Mouse (Mus musculus) CD4-positive, CD25-positive, alpha-beta regulatory T cell, adult 9 weeks (primary cell): ENCODE data around the gene Ist1. TPM values are rescaled to one million over a fixed set of nuclear protein-coding genes. Genes with fewer than 3 reads are reported as not detected.

Experiments used
- polyA plus RNA-seq: library from polyadenylated mRNA; unstranded; fragments of 100-300 nt; shearing (Covaris generic); gene quantifications from one replicate; pipeline ENCODE4 v1.2.1, GENCODE M21; 2017

The Ist1 gene
- polyA plus RNA-seq: 163 TPM

DNA sequence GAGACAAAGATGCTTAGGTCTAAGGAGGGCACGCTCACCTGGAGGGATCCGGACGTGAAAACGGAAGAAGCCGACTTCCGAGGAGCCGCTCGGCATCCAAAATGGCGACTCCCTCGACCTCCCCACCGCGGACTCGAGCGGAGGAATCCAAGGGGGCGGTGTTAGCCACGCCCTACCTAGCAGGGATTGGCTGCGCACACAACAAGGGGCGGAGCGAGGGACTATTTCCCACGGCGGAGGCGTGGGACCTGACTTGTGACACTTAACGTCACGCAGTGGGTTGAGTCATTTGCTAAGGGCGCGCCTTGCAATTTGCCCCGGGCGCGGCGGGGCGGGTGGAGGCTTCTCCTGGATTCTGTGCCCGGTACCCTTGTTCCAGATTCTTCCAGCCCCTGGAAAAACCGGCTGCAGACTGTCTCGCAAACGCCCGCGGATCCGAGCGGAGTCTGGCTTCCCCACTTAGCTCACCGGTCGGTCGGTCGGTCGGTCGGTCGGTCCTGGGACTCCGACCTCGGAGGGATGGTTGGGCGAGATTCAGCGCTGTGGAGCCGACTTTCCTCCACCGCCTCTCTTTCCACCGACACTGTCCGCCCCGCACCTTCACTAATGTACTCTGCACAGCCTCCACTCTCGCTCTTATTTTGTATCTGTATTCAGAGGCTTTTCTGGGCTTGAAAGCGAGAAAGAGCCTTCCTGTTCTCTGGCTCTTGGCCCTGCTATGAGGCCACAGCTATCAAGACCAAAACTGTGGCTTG, at the start of gene Ist1:
Gene Ist1, minus strand, starts transcription at position 115 of the 755 bp plus-strand sequence.

DNA sequence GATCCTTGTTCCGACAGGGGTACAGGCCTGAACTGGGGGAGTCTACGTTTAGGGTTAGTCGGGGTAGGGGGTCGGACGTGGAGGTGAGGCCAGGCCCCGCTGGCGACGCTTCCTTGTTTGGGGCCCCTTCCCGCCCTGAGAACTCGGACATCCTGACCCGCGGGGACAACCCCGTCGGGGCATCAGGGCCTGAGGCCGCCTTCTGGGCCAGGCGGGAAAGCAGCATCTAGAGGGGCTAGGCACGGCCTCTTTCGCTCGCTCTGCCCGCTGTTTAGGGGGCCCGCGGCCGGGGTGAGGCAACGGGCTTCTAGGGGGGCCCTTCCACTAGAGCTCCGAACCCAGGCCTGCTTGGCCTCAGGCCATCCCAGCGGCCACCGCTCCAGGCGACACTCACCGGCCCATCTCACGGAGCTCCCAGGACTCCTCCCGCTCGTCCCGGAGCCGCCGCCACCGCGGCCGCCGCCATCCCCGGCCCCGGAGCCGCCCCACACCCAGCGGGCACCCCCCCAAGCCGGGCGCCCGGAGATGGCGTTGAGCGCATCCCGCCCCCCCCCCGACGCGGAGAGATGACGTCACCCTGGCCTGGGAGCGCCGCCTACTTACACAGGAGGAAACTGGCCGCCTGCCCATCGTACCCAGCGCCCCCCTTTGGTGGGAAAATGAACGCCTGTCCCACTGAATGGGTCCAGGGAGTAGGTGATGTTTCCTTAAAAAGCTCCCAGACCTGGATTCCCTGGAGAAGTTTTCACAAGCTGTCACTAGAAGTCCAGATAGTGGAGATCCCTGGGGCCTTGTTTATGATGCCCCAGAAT, 44.4 kb upstream of the Ist1 start, which contains the start of gene Atxn1l:
Gene Atxn1l, minus strand, starts transcription at position 503 of the 812 bp plus-strand sequence.

DNA sequence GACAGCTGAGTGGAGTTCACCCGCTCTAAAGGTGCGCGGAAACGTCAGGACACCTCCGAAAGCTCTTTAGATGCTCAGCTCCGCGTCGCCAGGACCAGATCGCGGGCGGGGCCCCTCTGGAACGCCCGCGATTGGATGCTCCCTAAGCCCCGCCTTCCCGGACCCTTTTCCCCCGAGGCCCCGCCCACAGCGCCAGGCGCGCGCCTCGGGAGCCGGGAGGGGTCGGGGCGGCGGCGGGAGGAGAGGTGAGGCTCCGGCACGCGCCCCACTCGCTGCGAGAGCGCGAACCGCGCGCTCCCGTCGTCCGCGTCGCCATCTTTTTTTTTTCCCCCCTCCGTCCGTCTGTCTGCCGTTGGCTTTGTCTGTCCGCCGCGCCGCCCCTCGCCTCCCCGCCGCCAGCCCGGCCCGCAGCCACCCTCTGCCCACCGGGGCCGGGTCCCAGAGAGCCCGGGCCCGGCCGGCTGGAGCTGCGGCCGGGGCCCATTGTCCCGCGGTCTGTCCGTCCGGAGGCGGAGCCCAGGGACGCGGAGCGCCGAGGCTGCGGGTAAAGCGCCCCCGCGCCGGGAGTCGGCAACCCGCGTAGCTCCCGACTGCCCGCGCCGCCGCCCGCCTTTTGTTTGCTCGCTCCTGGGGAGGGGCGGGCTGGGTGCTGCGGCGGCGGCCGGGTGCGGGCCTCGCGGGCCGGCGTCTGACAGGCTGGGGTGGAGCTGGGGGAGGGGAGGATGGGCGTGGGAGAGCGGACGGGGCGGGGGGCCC, 12.4 kb upstream of the Ist1 start, which contains the start of gene Zfp821:
Gene Zfp821, plus strand, starts transcription at position 227 of the 756 bp plus-strand sequence.

Other genes with a start within 250 kb of the Ist1 start
- gene Pmfbp1, start 199.2 kb downstream of the Ist1 start, polyA plus RNA-seq: not detected
- gene Dhx38, start 127.4 kb downstream of the Ist1 start, polyA plus RNA-seq: 36.1 TPM
- gene Txnl4b, start 127.4 kb downstream of the Ist1 start, polyA plus RNA-seq: 8.5 TPM
- 0.30 TPM for gene Hp, start 114.1 kb downstream of the Ist1 start, polyA plus RNA-seq
- 44.1 TPM for gene Dhodh, start 84.6 kb downstream of the Ist1 start, polyA plus RNA-seq
- 2.1 TPM for gene Pkd1l3, start 78.7 kb downstream of the Ist1 start, polyA plus RNA-seq
- 3.8 TPM for gene Zfp821, start 12.3 kb upstream of the Ist1 start, polyA plus RNA-seq
- 1.4 TPM for gene Atxn1l, start 44.5 kb upstream of the Ist1 start, polyA plus RNA-seq
- gene Ap1g1, start 85.3 kb upstream of the Ist1 start, polyA plus RNA-seq: 60.7 TPM
- 0.67 TPM for gene Phlpp2, start 175.3 kb upstream of the Ist1 start, polyA plus RNA-seq